Mouse (Mus musculus) layer of hippocampus, adult 2 months (tissue): Measurements from ENCODE around the gene Sash3. TPM values are rescaled to one million over a fixed set of nuclear protein-coding genes. Genes with fewer than 3 reads are reported as not detected.

Experiments
- DNase-seq, 2 experiments: peaks; one replicate each; pipeline ENCODE4 v3.0.0; 2022; ENCODE audit warnings: low spot score in 2 of 2
- H3K27ac ChIP-seq: fragments of 200-600 bp; 2 replicates; pipeline ENCODE4 v1.8.1; 2022
- H3K4me3 ChIP-seq: fragments of 200-600 bp; 2 replicates; pipeline ENCODE4 v1.8.1; 2022; ENCODE audit warnings: mild to moderate bottlenecking
- CTCF ChIP-seq: fragments of 200-600 bp; conservative IDR thresholded peaks from 2 replicates; pipeline ENCODE4 v1.8.1; 2022; ENCODE audit warnings: antibody characterized with exemption, mild to moderate bottlenecking, moderate library complexity
- total RNA-seq, 2 experiments: library from RNA; stranded (reverse); gene quantifications; 2 replicates each; pipeline ENCODE4 v1.2.3; 2021

The Sash3 gene
- total RNA-seq, 2 experiments from 2014 or later = 1.5 to 1.8 TPM

DNA sequence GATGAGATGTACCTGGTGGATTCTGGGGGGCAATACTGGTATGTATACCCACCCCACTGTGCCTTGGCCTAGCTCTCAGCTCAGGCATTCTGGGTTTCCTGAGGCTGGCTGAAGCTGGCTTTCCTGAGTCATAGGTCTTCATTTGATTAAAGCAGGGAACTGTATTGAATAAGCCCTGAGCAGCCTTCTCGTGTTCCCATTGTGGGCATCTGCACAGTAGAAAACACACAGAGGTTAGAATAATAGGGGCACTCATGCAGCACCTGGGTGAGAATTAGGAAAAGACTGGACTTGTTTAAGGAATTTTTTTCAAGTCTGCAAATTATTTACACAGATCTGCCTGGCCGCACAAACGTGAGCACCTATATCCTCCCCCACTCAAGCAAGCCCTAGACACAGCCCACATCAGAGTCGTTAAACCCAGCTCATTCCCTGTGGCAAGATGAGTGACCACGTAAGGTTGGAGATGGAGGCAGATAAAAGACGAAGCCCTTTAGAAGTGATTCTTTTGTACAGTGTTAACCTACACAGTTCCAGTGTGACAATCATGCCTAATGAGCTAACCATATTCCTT lies 19.2 kb upstream of the Sash3 start:
- TF ChIP-seq CTCF = no peak
- no peak overlapping the region for H3K27ac ChIP-seq
- no peak for DNase-seq
- no peak overlapping the region for H3K4me3 ChIP-seq

DNA sequence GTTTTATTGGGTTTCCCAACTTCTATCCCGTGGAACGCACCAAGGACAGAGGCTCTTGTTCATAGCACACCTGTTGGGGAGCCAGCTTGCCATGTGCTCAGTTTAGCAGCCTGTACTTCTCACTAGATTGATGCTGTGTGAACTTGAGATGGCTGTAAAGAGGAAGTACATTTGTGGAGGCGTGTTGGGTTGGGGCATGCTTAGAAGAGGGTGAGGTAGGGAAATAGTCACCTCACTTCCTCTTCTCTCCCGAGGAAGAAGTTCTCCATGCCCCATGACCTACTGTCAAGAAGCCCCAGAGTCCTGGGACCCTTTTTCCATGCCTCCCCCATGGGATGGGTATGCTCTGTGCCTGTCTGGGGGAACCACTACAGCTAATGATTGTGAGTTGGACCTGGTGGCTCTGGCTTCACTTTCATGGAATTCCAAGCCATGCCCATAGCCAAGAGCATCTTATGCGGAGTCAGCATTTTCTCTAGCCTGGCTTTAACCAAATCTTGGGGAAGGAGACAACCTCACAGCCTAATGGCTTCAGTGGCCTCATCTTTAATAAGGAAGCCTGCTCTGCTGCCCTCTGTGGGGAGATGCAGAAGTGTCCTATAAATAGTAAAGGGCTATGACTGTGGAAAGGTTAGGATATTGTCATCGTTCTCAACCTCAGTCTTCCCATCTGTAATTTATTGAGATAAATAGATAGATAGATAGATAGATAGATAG lies 18.6 kb upstream of the Sash3 start:
- Histone ChIP-seq H3K4me3 (no peak overlapping the region), H3K27ac (no peak overlapping the region)
- peak; percentile 48 for TF ChIP-seq CTCF
- no peak for DNase-seq

DNA sequence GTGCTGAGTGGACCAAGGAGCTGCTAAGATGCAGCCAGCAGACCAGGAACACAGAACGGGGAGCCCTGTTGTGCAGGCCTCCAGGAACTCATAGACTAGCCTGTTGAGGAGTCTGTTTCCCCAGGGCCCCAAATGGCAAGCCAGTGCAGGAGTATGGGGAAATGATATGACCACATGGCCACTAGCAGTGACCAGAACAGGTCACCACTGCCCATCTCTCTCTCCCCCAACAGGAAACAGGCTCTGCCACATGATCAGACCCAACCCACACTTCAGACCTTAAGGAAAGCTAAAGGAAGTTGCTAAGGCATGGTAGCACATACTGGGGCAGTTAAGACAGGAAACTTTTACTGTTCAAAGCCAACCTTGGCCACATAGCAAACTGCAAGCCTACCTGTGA lies 17.1 kb upstream of the Sash3 start:
- TF ChIP-seq CTCF = no peak
- no peak overlapping the region for H3K4me3 ChIP-seq
- DNase-seq = no peak
- H3K27ac ChIP-seq = no peak overlapping the region

DNA sequence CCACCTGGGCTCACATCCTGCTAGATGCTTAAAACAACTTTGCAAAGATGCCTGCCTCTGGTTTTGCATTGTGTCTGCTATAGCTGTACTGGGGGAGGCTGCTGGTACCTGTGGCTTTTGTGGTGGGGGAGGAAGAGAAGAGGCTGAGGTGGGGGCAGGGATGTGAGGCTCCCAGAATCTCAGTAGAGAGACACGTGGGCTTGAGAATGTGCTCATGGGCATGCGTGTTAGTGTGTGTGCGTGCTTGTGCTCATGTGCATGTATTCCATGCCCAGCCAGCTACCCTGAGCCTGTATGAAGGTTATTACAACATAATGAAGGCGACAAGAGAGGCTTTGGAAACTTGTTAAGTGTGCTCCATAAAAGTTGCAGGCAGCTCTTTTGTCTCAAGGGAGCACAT lies 9.3 kb upstream of the Sash3 start:
- Histone ChIP-seq H3K27ac (no peak overlapping the region), H3K4me3 (no peak overlapping the region)
- TF ChIP-seq CTCF = no peak
- DNase-seq = no peak

DNA sequence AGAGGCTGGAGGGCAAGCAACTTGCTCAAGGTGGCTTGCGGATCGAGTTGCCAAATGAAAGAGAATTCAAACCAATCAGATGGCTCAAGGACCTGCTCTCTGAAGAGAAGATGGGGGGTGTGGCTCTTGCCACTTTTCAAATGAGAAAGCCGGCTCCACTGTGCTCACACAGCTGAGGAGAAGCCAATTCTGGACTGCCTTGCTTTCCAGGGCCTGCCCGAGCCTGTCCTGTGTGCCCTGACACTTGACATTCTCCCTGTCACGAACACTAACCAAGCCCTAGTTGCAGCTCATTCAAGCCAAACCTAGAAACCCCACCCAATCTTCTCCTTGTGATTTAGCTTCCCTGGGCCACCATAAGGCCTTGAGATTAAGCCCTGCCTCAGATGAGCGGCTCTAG lies 8.2 kb upstream of the Sash3 start:
- Histone ChIP-seq H3K27ac (no peak overlapping the region), H3K4me3 (no peak overlapping the region)
- no peak for DNase-seq
- no peak for TF ChIP-seq CTCF

DNA sequence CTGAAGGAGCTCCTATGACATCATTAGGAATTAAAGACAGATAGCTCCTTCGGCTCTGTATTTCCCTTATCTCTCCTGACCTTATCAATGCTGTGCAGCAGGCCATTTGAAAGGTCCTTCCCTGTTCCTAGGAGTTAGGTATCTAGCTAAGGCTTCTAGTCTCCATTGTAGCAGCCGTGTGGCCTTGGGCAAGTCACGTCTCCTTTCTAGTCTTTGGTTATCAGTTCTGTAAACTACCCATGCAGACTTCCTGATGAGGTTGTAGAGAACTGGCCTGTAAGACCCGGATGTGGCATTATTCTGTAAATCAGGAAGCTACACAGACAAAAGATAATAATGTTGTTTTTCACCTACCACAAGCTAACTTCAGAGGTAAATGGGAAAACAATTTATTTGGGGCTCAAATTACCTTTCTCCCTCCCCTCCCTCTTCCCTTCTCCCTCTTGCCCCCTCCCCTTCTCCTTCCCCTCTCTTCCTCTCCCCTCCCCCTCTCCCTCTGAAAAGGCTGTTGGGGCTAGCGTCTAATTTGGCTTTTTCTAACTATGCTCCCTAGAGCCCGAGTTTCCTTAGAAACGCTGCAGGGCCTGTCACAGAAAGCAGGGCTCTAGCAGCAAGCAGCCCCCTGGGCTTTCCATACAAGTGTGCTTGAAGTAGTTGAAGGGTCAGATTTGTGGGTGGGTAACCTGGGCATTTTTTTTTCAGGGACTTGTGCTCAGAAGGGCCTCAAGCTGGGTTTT lies 7.5 kb upstream of the Sash3 start:
- no peak overlapping the region for H3K27ac ChIP-seq
- no peak for DNase-seq
- TF ChIP-seq CTCF = no peak
- no peak overlapping the region for H3K4me3 ChIP-seq

DNA sequence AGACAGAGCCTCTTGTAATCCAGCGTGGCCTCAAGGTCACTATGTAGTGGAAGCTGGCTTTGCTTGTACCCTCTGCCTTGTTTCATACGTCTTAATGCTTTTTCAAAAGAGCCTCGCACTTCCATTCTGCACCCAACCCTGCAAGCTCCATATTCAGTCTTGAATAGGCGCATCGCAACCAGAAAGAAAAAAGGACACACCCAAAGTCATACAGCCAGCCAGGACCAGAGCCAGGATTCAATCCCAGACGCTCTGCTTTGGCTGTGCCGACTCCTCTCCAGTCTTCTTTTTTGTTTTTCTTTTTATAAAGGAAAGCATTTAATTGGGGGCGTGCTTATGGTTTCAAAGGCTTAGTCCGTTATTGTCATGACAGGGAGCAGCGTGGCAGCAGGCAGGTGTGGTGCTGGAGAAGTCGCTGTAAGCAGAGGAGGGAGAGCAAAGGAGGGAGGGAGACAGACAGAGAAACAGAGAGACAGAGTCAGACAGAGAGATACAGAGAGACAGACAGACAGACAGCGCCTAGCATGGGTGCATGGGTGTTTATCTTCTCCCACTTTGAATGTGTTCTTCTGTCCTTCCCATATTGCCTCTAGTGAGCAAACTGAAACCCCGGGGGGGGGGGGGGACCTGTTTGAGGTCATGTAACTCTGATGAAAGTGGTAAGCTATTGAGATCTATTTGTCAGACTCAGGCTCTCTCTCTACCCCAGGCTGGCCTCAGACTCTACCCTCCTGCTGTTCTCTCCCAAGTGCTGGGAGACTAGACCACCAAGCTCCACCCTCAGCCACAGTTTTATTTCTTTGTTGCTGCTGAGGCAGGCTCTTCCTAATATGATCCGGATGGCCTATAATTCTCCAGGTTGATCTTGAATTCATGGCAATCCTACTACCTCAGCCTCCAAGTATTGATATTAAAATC lies 6.6 kb upstream of the Sash3 start:
- DNase-seq = no peak
- TF ChIP-seq CTCF = no peak
- Histone ChIP-seq H3K27ac (no peak overlapping the region), H3K4me3 (no peak overlapping the region)

DNA sequence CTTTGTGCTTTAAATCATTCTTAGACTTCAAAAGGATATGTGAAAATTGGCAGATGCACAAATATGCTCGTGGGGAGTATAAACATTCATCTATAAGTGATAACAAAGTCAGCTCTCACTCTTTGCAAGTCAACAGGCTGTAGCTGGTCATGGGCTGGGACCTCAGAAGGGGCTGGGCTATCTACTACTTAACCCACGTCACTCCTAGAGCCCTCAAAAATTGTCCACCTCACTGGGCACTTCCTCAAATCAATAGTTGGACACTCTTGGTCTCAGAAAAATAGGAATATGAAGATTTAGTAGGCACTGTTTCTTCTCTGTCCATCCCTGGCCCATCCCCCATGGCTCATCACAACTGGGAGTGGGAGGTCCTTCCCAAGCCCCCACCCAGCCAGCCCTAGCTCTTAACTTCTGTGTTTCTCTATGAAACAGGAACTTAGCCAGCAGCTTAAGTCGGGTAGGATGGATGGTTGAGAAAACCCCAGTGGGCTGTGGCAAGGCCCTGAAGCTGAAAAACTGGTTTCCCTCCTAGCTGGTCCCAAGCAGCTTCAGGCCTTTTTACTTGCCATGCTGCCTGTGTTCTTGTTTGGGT lies 5.9 kb upstream of the Sash3 start:
- no peak overlapping the region for H3K27ac ChIP-seq
- no peak for DNase-seq
- H3K4me3 ChIP-seq = no peak overlapping the region
- no peak for TF ChIP-seq CTCF

DNA sequence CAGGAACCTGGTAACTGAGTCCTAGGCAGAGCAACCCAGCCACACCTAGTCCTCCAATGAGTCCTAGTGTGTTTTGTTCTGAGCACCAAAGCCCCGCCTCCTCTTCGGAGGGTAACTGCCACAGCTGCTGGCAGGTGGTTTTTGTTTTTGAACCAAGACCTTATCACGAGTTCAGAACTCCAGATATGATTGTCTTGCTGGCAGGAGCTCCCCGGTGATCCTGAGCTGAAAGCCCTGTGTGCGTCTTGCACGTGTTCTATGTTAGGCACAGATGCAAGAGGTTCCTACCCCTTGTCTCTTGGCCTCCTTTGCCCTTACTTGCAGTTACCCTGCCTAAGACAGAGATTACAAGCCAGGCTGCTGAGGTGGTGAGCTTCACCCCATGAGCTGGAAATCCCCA lies 4.8 kb upstream of the Sash3 start:
- H3K27ac ChIP-seq = no peak overlapping the region

DNA sequence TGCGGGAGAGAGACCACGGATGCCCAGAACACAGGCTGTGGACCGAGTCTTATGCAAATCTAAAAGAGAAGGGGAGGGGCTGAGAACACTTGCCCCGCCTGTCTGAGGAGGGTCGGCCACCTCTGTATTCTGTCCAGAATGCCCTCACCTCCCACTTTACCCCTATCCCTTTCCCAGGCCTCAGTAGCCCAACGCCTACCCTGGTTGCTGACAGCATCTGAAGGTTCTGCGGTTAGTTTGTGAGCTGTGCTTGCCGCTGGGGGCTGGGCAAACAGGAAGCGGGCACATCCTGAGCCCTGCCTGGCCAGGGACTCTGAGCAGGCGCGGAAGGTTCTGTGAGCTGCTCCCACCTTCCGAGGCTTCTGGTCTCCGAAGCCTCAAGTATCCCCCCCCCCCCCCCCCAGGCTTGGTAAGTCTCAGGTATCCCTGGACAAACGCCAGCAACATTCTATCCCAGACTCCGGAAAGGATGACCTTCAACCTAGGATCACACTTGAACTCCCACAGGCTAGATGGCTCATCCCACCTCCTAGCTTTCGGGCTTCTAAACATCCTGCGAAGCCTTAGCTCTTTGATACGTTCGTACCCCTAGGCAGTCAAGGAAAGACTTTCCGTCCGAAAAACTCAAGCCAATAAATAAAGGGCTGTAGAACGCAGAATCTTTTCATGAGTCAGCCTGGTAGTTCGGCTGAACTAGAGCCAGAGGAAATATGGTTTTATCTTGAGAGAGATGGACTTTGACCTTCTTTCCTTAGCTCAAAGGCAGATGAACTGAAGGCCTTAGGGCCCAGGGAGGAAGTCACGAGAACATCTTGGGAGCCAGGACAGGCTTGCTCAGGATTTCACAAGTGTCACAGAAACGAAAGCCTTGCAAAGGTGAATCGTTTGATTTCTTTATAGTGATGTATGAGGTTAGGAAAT lies 2.6 kb upstream of the Sash3 start:
- TF ChIP-seq CTCF = no peak
- Histone ChIP-seq H3K4me3 (no peak overlapping the region), H3K27ac (no peak overlapping the region)
- no peak for DNase-seq

More for the DNA sequence above, 4.8 kb upstream of the Sash3 start:
- no peak for TF ChIP-seq CTCF
- no peak overlapping the region for H3K4me3 ChIP-seq
- no peak for DNase-seq

DNA sequence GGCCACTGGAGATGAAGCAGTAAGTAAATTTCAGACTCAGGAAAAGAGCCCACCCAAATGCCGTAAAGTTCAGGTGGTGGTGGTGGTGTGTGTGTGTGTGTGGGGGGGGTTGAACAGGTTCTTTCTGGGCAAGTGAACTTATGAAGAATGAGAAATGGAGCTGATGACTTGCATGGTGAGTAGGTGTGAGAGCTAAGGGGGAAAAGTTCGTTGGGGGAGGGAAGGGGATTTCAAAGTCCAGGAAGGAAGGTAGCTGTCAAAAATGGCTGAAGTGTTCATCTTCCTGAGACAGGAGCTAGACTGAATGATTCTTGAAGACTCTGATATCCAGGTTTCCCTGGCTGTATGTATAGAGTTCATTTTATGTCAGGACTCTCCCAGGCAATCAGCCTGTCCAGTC lies 990 bp downstream of the Sash3 start:
- no peak for TF ChIP-seq CTCF
- no peak for DNase-seq
- no peak overlapping the region for H3K27ac ChIP-seq
- H3K4me3 ChIP-seq = no peak overlapping the region
